Mouse (Mus musculus) right cerebral cortex, adult 2 months (tissue): Measurements from ENCODE around the gene Pi4kb.

Experiments
- DNase-seq, 2 experiments: peaks; one replicate each; pipeline ENCODE4 v3.0.0; 2021 to 2022; ENCODE audit warnings: low spot score in 2 of 2

Gene Pi4kb

GRCm38 (mm10) chr3:94953764-94954616, 20.5 kb upstream of the Pi4kb start, which contains the start of gene Rfx5:
TSS of gene Rfx5 (plus strand) at chr3:94954075.
- peak; percentile 94 to 95 for DNase-seq

GRCm38 (mm10) chr3:94958295-94958694, 16.2 kb upstream of the Pi4kb start:
- DNase-seq, result no peak

GRCm38 (mm10) chr3:94959871-94960270, 14.7 kb upstream of the Pi4kb start:
- no peak for DNase-seq

GRCm38 (mm10) chr3:94960322-94960721, 14.2 kb upstream of the Pi4kb start:
- DNase-seq, result no peak

GRCm38 (mm10) chr3:94964989-94965388, 9.5 kb upstream of the Pi4kb start:
- no peak for DNase-seq

- no peak for DNase-seq
These were observed 8.7 kb upstream of the Pi4kb start for GRCm38 (mm10) chr3:94965878-94966277.

GRCm38 (mm10) chr3:94972552-94972951, 2.0 kb upstream of the Pi4kb start:
- DNase-seq, result no peak

GRCm38 (mm10) chr3:94973620-94974019, 911 bp upstream of the Pi4kb start:
- DNase-seq, result no peak

GRCm38 (mm10) chr3:94974026-94974527, 454 bp upstream of the Pi4kb start:
- DNase-seq, result no peak

GRCm38 (mm10) chr3:94984312-94984711, 9.8 kb downstream of the Pi4kb start:
- no peak for DNase-seq

GRCm38 (mm10) chr3:94985513-94985912, 11.0 kb downstream of the Pi4kb start:
- DNase-seq, result no peak

- peak in 1 of 2 experiments; percentile 23 for DNase-seq
These were observed 13.0 kb downstream of the Pi4kb start for GRCm38 (mm10) chr3:94987578-94987977.

- no peak for DNase-seq
These were observed 14.7 kb downstream of the Pi4kb start for GRCm38 (mm10) chr3:94989159-94989761.

GRCm38 (mm10) chr3:94996946-94997345, 22.4 kb downstream of the Pi4kb start:
- DNase-seq, result peak; percentile 89 to 91

- DNase-seq, result no peak
These were observed 28.0 kb downstream of the Pi4kb start for GRCm38 (mm10) chr3:95002569-95002968.

- no peak for DNase-seq
These were observed 28.7 kb downstream of the Pi4kb start for GRCm38 (mm10) chr3:95003273-95003672.

GRCm38 (mm10) chr3:95005651-95006050, 31.1 kb downstream of the Pi4kb start:
- DNase-seq, result no peak

GRCm38 (mm10) chr3:95007706-95008105, 33.2 kb downstream of the Pi4kb start:
- no peak for DNase-seq

- no peak for DNase-seq
These were observed 35.9 kb downstream of the Pi4kb start for GRCm38 (mm10) chr3:95010396-95010795.

- DNase-seq, result no peak
These were observed 38.5 kb downstream of the Pi4kb start for GRCm38 (mm10) chr3:95012982-95013381.

GRCm38 (mm10) chr3:95013699-95014427, 39.3 kb downstream of the Pi4kb start:
- DNase-seq, result no peak
